Mouse (Mus musculus): ENCODE measurements around the gene Fcrl5.

DNA sequence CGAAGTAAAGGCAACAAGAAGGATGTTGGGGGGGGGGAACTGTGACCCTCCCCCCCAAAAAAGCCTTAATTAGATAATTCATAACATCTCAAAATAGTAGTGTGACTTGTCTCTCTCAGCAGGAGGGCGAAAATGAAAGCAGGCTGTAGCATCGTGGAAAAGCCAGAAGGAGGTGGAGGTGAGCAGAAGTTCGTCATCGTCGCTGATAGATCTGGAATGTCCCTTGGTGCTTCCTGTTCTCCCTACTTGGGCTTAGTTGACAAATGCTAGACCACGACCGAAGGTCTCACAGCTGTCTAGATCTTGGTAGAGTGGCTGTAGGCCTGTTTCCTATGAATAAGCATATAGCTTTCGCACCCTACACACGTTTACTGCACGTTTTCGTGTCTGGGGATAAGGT is 91.6 kb downstream of the Fcrl5 start:
- TF ChIP-seq CTCF (IDR thresholded peaks at IDR 0.05; ENCODE audit: low read depth) (no peak), EP300 (IDR thresholded peaks at IDR 0.05; ENCODE audit: low read depth) (no peak)

All from liver, postnatal 0 days (tissue).